Mouse (Mus musculus) central nervous system, embryonic 14 days (tissue): ENCODE data around the gene Eif6. TPM values are rescaled to one million over a fixed set of nuclear protein-coding genes. Genes with fewer than 3 reads are reported as not detected.

ENCODE experiments used
- polyA plus RNA-seq: library from polyadenylated mRNA; depleted of rRNA; stranded (reverse); fragments of >200 nt; gene quantifications from 2 replicates; pipeline ENCODE4 v1.2.3, GENCODE M21; 2012; rRNA removed

Eif6 gene
- polyA plus RNA-seq: 83.7 and 90.0 TPM in 2 replicates

DNA sequence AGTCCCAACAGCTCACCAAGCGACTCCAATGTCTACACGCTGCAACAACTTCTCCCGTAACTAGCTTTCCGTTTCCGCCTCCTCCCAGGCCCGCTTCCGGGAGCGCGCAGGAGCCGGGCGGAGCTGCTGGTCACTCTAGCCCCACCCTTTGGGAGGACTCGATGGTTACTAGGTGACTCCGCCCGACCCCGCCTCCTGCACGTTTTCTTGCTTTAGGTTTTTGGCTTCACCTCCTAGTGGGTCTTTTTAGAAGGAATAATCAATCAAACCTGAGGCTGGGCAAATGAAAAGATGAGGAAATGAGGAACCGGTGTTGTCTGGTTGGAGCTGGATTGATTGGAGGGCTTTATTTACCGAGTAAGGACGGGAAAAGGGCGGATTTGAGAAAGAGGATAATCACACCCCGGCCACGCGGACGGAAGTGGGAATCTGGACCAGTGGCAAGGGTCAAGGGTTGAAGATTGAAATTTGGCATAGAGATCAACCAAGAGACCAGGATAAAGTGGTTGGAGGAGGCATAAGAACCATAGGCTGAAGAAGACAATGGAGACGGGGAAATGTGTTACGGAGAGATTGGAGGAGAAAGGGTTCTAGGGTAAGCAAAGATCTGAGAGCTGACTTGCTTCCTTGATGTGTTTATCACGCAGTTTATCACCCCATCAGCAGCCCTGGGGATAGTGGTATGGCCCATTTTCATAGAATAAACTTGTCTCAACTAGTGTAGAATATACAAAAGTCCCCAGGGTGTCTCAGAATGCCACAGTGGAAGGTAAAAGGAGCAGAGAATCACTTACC, at the start of gene Eif6:
Eif6 (minus strand) TSS at position 296 of the 795 bp plus-strand sequence.

DNA sequence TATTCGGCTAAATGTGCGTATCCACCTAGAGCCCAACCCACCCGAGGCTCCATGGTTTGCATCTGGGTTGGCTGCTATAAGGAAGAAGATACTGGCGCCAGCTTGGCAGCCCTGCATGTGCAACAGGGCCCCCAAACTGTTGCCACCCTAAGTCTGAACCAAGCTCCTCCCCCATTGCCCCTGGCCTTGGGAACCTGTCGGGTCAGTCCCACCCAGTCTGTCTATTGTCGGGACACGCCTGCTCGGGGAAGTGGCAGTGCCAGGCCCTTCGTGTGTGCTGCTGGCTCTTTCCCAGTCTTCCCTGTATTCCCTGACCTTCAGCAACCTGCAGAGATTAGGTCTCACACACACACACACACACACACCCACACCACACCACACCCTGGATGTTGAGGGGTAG, 8.0 kb upstream of the Eif6 start, which contains the start of gene Fam83c:
Fam83c (minus strand) TSS at position 123 of the 400 bp plus-strand sequence.

DNA sequence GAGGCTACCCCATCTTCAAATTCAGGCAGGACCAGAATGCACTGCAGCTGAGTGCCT, 7.5 kb downstream of the Eif6 start, which contains the start of gene BC029722:
BC029722 (minus strand) TSS at position 35 of the 57 bp plus-strand sequence.

DNA sequence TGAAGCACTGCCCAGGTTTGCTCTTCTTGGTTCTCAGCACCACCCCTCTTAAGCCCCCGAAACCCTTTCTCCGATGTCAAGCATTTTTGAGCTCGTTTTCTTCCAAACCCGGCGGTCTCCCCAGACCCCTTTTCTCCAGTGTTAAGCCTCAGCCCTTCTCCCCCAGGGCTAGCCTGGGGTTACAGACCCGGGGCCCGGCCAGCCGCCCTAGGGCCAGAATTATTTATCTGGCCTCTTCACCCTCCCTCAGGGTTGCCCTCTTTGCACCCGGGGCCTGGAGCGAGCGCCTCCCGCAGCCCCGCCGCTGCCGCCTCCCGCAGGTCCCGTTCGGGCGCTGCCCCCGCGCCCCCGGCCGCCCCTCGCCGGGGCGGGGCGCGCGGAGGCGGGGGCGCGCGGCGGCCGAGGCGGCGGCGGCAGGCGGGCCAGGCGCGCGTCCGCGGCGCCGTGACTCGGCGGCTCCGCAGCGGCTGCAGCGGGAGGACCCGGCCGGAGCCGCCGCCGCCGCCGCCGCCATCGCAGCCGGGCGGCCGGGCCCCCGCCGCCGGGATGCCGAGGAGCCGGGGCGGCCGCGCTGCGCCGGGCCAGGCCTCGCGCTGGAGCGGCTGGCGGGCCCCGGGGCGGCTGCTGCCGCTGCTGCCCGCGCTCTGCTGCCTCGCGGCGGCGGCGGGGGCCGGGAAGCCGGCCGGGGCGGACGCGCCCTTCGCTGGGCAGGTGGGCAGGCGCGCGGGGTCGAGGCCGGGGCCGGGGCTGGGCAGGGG, 51.6 kb downstream of the Eif6 start, which contains the start of gene Mmp24:
Mmp24 (plus strand) TSS at position 416 of the 758 bp plus-strand sequence.

Other genes with a start within 250 kb of the Eif6 start
- gene Gss, start 234.1 kb downstream of the Eif6 start, polyA plus RNA-seq: 11.1 and 11.4 TPM in 2 replicates
- 0.57 and 3.9 TPM in 2 replicates for gene Myh7b, start 215.7 kb downstream of the Eif6 start, polyA plus RNA-seq
- 175 and 185 TPM in 2 replicates for gene Trpc4ap, start 134.5 kb downstream of the Eif6 start, polyA plus RNA-seq
- gene Edem2, start 97.5 kb downstream of the Eif6 start, polyA plus RNA-seq: 63.7 and 66.7 TPM in 2 replicates
- not detected in 2 replicates for gene Gm17581, start 91.1 kb downstream of the Eif6 start, polyA plus RNA-seq
- gene Procr, start 75.8 kb downstream of the Eif6 start, polyA plus RNA-seq: 4.5 and 5.4 TPM in 2 replicates
- 47.7 and 48.1 TPM in 2 replicates for gene Mmp24, start 51.6 kb downstream of the Eif6 start, polyA plus RNA-seq
- 22.7 and 22.9 TPM in 2 replicates for gene BC029722, start 7.5 kb downstream of the Eif6 start, polyA plus RNA-seq
- gene Fam83c, start 7.9 kb upstream of the Eif6 start, polyA plus RNA-seq: 0.08 TPM in 1 of 2 replicates, not detected in the other
- gene Uqcc1, start 103.4 kb upstream of the Eif6 start, polyA plus RNA-seq: 48.4 and 50.8 TPM in 2 replicates
- gene Gm15557, start 113.8 kb upstream of the Eif6 start, polyA plus RNA-seq: not detected in 2 replicates
- gene Gdf5, start 118.4 kb upstream of the Eif6 start, polyA plus RNA-seq: 1.2 and 2.2 TPM in 2 replicates
- gene Cep250, start 129.5 kb upstream of the Eif6 start, polyA plus RNA-seq: 23.8 and 26.5 TPM in 2 replicates
- gene 6430550D23Rik, start 181.1 kb upstream of the Eif6 start, polyA plus RNA-seq: 3.9 and 4.1 TPM in 2 replicates
- 364 and 378 TPM in 2 replicates for gene Ergic3, start 181.1 kb upstream of the Eif6 start, polyA plus RNA-seq
- gene Fer1l4, start 226.0 kb upstream of the Eif6 start, polyA plus RNA-seq: 0.05 TPM in 2 replicates
- gene Spag4, start 238.2 kb upstream of the Eif6 start, polyA plus RNA-seq: 9.0 and 11.0 TPM in 2 replicates